Mouse (Mus musculus) lung, adult 18-20 months (tissue): ENCODE data around the gene Ppm1n.

ENCODE experiments used
- DNase-seq, 2 experiments: peaks; one replicate each; pipeline ENCODE4 v3.0.0; 2022; ENCODE audit warnings: mixed read lengths in 2 of 2

Ppm1n gene

DNA sequence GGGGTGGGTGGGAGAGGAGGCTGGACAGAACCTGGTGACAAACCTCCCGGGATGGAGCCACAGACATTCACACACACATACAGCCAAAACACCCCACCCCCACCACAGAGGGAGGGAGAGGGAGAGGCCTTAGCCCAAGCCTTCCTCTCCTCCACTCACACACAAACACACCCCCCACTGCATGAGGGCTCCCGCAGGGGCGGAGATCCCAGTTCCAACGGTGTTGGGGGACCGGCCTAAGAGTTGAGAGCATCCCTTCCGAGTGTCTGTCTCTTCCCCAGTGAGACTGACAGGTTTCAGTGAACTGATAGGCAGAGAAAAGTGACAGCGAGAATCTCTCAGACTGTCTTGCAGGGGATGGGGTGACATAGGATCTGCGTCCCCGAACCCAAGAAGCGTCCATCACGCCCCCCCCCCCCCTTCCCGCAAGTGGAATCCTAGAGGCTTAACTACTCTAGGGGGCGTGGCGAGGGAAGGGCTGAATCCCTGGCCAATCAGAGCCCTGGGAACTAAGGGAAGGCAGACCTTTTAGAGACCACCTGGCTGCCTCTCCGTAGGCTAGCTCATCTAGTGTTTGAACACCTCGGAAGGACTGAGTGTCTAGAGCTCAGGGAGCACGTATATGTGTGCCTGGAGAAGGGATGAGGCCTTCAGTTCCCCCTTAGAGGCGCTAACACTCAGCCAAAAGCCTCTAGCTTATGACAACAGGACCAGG, 28.0 kb upstream of the Ppm1n start:
- peak; percentile 83 to 89 for DNase-seq

DNA sequence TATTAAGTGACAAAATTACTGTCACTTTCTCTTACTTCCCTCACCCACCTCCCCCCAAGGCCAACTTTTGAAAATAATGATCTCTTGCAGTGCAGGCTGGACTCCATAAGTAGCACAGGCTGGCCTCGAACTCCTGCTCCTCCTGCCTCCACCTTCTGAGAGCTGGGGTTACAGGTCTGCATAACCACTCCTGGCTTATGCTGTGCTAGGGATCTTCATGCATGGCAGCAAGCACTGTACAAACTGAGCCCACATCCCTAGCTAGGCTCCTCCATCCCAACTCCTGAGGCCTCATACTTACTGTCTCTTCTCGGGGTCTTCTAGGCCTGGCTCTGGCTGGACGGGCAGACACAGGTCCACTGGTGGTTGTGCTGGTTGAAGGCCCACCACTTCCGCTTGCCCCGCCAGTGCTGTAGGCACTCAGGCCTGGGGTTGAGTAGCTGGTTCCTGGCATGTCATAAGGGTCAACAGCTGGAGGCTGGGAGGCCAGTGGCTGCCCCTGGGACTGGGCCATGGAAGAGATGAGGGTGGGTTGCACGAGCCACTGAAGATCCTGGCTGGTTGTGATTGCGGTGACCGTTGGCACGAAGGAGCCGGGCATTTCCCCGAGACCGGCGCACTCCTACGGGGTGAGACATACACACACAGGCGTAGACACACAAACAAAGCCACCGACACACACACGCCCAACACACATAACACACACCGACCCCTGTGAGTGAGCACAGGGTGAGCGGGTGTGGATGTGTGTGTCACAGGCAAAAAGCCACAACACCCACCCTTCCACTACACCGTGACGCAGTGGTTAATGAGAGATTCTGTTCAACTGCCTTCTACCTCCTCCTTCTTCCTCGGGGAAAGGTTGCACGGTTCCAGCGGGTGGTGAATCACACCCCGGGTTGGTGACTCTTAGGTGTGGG, 27.2 kb upstream of the Ppm1n start:
- no peak for DNase-seq

DNA sequence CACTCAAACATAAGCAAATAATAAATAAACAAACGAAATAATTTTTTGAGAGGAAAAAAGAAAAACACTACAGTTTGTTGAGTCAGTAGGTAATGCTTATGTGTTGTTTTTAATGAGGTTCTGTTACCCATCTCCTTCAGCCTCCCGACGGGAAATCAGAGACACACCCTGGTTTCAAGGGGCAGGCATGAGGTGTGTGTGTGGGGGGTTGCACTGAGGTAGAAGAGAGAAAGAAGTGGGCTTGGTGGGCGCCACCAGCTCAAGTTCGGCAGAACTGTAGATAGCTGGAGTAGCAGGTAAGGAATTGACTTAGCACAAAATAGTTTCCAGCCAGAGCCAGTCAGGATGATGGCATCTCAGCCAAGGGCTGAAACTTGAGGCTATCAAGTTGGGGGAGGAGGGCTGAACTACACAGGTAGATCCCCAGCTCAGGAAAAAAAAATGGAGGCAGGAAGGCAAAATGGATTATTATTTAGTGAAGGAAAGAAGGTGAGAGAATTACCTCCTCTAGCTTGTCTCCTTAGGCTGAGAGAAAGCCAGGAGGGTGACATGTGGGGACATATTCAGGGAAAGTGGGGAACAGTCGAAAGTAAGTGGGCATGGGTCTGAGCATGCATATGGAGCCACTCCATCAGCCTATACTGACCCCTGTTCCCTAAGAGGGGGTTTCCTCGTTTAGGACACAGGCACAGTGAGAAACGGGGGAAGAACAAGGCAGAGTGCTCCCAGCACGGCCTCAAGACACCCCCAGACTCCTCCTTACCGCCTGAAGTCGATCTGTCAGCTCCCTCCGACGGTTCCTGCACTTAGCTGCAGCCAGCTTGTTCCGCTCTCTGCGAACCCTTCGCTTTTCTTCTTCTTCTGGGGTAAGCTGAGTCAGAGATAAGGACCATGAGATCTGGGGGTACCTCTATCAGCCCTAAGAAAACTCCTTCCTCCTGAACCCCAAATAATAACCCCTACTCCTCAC, 26.2 kb upstream of the Ppm1n start:
- no peak for DNase-seq

DNA sequence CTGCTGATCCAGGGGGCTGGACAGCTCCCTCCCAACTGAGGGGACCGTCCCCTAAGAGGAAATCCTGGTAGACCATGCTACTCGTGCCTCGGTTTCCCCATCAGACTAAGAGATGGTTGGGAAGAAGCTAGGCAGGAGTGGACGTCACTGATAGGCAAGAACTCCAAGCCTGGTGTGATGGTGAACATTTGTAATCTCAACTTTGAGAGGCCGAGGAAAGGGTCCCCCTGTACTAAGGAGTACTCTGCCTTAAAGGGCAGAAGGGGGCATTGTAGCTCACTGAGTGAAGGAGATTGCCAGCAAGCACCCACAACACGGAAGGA, 25.5 kb upstream of the Ppm1n start:
- no peak for DNase-seq

DNA sequence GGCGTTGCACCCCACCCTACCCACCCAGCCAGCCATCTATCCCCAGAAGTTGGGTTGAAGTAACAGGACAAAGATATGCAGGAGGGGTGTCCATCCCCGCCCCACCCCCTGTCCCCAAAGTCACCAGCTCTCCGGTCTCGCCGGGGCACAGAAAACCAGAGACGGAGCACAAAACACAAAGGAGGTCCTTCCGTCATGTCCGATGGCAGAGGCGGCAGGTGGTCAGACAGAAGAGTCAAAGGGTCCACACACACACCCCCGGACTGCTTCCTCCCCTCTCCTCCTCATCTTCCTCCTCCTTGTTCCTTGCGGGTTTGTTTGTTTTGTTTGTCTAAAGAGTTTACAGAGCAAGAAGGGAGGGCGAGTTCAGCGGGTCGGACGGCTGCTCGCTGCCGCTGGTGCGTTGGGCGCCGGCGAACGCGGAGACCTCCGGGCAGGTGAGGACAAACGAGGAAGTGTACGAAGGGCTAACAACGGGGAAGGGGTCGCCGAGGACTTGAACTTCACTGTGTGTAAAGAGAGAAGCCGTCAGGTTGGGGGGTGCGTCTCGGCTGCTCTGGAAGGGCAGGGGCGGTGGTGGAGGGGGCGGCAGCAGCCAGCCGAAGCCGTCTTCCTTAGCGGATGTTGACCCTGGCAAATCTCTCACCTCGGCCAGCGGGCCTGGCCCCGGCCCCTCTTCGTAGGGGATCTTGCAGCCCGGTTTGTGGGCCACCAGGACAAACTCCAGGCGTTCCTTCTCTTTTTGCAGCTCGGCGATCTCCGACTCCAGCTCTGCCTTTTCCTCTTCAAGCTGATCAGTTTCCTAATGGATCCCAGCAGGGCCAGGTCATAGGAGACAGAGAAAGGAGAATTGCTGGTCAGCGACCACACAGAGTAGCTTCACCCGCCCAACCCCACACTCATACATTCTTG, 24.9 kb upstream of the Ppm1n start:
- no peak for DNase-seq

DNA sequence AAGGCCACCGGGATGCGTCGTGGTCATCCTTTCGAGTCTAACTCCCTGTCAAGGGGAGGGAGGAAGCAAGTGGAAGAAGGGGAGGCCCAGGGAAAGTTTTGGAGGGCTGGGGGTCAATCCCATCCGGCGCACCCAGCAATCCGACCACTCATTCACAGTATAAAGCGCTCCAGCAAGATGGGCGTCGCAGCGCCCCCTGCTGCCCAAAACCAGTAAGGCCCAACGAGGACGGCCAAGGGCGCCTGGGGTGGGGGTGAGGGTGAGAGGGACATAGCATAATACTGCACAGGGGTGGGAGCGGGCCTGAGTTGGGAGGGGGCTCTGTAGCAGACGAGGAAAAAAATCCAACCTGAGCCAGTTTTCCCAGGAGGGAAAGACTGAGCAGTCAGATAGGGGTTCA, 23.9 kb upstream of the Ppm1n start:
- DNase-seq, result peak; percentile 71 to 77

DNA sequence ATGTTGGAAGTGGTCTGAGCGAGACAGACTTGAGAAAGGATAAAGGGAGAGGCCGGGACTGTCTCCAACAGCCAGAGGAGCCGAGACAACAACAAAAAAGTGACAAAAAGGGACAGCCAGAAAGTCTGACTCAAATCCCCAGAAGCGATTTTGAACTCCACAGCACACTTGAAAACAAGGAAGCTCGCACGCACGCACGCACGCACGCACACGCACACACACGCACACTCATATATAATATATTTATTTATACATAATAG, 23.1 kb upstream of the Ppm1n start:
- no peak for DNase-seq

DNA sequence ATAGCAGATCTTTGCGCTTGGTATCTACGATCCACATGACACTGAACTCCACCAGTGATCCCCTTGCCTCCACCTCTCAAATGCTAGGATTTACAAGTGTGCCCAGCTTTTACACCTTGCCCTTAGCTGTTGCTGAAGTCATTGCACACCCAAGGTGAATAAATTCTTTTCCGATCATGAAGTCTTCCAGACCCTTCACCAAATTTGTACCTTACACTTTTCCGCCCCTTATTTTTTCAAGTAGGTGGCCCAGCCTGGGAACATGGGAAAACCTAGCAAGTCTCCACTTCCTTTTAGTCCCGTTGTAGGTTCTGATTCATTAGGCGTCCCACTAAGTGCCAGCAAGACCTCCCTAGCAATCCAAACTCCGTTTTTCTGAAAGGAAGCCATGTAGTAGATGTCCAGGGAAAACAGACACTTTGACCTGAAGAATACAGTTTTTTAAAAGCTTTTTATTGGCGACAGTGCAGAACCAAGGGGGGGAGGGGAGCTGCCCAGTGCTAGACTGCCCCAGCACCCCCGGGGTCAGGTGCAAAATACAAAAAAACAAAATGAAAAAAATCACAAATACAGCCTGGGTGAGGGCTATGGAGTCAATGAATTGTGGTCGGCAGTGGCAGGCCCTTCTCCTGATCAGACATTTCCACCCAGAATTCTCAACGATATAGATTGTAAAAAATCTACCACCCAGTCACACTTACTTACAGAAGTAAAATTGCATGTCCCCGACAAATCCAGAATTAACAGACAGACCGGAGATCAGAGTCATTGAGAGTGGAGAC, 22.6 kb upstream of the Ppm1n start:
- DNase-seq, result no peak

DNA sequence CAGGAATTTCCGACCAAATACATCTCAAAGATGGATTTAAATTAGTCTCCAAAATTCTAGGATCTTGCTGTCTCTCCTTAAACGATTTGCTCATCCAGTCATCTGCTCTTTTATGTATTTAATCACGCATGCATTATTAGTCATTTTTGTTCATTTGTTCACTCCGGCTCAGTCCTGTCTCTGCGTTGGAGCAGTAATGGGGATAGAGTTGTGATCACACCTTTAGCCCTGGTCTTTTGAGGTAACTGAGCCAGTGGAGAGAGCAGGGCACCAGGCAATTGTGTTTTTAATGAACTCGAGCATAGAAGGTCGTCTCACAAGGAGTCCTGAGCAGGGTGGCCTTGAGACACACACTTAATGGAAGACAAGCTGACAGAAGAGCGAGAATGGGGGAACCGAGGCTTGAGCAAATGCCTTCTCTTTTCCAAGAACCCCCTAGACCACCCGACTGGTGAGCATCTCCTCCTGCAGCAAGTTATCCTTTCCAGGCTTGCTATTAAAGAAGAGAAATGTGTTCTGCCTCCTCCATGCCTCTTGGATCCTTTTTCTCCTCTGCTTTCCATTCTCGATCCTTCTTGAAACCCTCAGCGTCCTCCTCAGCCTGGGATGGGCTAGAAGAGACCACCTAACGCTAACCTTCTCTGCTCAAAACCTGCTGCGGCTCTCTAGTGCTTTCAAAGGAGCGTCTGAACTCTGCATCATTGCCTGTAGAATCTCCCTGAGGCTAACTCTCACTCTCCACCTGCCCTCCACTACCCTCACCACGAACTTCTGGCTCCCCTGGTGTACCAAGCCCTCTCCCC, 21.8 kb upstream of the Ppm1n start:
- DNase-seq, result no peak

DNA sequence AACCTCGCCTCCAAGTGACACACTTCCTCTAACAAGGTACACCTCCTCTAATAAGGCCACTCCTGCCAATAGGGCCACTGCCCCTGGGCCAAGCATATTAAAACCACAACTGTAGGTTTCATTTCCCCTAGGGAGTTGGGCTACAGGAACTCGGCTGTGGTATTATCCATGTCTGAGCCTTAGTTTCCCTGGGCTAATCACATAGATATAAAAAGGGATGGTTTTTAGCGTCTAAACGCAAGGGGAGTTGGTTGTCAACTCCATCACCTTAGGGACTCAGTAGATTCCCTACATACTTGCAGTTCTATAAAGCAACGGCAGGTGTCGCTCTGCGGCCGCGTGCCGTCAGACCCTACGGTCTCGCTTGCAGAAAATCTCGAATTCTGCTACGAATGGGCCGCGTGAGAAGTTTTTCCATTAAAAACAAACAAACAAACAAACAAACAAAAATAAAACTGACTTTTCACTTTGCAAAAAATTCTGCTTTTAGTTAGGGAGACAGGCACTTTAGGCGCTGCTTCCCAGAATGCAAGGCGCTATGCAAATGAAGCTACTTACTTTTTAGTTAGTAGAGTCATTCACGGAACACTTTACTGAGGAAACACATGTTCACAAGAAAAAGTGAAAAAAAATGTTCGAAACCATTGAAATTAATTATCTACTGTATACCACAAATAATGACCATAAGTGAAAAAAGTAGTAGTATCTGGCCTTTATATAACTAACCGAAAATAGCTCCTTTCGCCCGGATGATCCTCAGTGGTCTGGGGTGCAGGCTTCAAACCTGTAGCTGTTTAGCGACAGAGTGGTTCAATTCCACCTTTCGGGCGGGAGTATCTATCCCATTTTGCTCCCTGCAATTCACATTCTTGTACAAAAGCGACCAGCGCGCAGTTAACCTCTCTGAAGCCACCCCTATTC, 20.9 kb upstream of the Ppm1n start:
- peak; percentile 66 to 76 for DNase-seq

DNA sequence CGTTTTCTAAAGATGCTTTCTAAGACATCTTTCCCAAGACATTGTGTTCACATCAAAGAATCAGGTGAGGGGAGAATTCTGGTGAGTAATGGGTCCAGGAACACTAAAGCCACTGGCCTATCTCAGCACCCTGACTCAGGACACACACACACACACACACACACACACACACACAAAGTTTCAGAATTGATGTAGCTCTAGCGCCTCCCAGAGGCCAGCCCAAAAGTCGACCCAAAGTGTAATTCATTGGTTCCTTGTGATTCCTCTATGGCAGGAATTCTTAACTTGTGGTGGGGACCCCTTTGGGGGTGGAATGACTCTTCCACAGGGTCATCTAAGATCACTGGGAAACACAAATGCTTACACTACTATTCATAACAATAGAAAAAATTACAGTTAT, 19.3 kb upstream of the Ppm1n start:
- no peak for DNase-seq

DNA sequence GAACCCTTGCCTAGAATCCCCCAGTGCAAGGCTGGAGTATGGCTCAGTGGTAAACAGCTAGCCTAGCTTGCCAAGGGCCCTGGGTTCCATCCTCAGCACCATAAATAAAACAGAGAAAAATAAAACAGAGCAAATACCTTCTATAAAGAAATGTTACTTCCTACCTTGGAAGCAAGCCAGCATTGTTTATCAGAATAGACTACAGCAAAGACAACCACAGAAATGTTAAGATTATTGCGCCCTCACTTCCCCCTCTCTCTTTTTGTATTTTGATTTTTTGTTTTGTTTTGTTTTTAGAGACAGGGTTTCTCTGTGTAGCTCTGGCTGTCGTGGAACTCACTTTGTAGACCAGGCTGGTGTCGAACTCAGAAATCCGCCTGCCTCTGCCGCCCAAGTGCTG, 17.9 kb upstream of the Ppm1n start:
- DNase-seq, result no peak

DNA sequence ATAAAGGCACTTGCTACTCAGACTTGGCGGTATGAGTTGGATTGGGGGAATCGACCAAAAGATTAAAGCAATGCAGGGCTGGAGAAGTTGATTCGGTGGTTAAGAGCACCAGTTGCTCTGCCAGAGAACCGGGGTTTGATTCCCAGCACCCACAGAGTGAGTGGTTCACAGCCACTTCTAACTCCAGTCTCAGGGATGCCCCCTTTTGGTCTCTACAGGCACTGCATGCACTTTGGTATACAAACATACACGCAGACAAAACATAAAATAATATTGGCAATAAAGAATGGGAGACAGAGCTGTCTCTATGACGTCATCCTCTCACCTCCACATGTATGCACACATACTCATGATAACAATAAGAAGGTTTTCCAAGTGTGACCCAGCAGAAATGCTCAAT, 17.2 kb upstream of the Ppm1n start:
- DNase-seq, result no peak

DNA sequence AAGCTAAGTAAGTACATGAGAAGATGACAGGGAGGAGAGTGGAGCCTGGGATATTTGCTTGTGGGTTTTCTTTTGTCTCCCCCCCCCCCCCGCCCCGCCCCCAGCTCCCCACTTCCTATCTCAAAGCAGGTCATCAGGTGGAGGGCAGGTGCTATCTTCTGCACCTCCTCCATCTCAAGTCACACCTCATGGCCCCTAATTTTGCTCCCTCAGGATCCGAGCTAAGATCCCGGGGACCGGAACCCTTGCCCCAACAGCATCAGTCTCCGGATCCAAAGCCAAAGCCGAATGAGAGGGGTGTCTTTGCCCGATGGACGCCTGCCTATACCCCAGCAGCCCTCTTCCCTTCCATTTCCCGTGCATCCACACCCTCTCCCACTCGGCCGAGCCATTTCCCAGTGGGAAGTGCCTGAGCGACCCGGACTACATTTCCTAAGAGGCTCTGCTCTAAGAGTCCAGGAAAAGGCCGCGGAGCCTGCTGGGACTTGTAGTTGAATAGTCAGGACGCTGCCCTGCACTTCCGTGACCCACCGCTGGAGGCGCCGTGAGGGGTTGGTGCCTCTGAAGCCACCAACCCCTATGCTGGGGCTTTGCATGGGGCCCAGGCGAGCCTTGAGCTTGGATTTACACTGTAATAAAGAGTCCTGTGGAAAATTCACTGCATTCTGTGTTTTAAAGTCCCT, 15.8 kb upstream of the Ppm1n start:
- DNase-seq, result peak; percentile 95 to 97

DNA sequence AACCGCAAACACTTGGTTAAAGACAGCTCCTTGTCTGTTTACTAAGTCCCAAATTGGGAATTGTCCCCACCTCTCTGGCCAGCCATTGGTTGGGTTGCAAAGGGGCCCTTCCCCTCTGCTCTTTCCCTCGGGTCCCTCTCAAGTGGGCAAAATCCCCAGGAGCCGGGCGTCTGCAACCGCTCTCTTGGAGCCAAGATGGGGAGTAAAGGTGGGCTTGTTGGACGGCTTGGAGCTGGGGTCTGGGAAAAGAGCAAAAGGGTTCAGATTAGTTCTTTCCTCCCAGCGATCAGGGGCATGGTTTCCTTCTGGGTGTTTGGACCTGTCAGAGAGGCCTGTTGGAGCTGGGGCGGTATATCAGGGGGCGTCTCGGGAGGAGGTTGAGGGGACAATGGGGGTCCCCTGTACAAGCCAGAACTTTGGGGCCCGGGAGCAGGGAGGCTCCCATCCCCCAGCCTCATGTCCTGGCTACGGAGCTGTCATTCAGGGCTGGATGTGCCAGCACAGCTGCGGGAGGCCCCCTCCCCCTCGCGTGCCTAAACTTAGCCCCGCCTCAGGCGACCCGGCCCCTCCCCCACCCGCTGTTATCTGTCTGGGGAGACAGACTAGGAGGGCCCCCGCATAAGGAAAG, 11.2 kb upstream of the Ppm1n start:
- peak in 1 of 2 experiments; percentile 53 for DNase-seq

DNA sequence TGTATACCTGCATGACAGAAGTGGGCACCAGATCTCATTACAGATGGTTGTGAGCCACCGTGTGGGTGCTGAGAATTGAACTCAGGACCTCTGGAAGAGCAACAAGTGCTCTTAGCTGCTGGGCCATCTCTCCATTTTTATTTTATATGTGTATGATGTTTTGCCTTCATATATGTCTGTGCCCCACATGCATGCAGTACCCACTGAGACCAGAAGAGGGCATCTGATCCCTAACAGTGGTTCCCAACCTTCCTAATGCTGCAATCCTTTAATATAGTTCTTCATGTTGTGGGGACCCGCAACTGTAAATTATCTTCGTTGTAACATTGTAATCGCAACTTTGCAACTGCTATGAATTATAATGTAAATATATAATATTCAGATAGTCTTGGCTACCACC, 4.9 kb upstream of the Ppm1n start:
- peak in 1 of 2 experiments; percentile 37 for DNase-seq

DNA sequence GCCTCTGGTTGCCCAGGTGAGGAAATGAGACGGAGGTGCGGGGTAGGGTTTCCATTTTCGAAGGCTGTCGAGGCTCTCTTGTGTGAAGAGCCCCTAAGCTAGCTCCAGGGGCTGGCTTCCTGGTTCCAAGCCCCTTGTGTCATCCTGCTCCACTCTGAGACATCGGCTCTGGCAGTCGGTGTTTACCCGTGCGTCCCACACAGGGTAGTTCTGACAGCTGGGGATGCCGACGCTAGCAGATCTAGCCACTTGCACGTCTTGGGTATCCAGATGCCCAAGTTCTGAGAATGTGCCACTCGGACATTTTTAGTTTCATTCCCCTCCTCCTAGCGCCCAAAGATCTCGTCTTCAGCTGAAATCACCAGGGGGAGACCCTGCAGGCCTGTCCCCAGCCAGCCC, 3.5 kb upstream of the Ppm1n start:
- DNase-seq, result no peak

DNA sequence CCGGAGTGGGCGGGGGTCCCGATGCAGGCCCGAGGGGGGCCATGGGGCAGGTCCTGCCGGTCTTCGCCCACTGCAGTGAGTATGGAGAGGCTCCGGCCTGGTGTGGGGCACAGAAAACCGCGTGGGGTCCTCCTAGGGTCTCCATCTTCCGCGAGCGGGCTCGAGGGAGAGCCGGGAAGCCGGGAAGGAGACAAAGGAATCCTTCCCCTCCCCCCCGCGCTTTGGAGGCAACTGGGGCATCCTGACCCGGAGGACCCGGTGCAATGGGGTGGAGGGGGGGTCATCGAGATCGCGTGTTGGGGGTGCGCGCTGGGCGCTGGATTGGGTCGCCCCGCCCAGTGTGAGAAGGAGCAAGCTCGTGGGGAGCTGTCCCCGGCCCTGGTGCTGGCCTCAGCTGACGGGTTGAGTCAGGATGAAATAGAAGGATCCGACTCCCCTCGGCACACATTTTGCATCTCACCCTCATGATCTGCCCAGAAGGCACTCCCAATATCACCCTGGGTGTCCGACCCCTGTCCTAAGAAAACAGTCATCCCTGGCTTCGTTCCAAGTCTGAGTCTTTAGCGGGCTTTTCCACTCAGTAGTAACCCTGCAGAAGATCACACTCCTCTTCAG, 3.0 kb upstream of the Ppm1n start:
- peak in 1 of 2 experiments; percentile 68 for DNase-seq
